Mouse (Mus musculus) T-helper 17 cell (primary cell): ENCODE results near the gene Zrsr2.

ENCODE experiments used
- in situ Hi-C, 2 experiments: fragments of 300-600 bp; cut with MboI, MseI; formaldehyde crosslinking; loops; 1 replicate in 1 of 2; 2 replicates in 1 of 2; pipeline ENCODE4 v1.15.1; 2025; ENCODE audit warnings: high pct_unique_total_duplicates in 2 of 2

Gene Zrsr2

GRCm38 (mm10) chrX:163958467-163958875, at the start of gene Zrsr2:
Gene Zrsr2 (minus strand): TSS chrX:163958661.
- in situ Hi-C loops = no loop called here

GRCm38 (mm10) chrX:164004809-164005208, 46.3 kb upstream of the Zrsr2 start:
- in situ Hi-C loops = no loop called here

- in situ Hi-C loops = no loop called here
Observed at GRCm38 (mm10) chrX:163999848-164000247, 41.4 kb upstream of the Zrsr2 start.

GRCm38 (mm10) chrX:163996754-163997153, 38.3 kb upstream of the Zrsr2 start:
- in situ Hi-C loops = no loop called here

GRCm38 (mm10) chrX:163987718-163988374, 29.4 kb upstream of the Zrsr2 start:
- in situ Hi-C loops = loop anchor here in 1 of 2 experiments (10.0 kb wide), 1 partner anchor 1637 kb away; no protein-coding TSS in a partner anchor

- in situ Hi-C loops = loop anchor here in 1 of 2 experiments (10.0 kb wide), 1 partner anchor 1643 kb away; no protein-coding TSS in a partner anchor
Observed at GRCm38 (mm10) chrX:163982129-163982528, 23.7 kb upstream of the Zrsr2 start.

GRCm38 (mm10) chrX:163981500-163981899, 23.0 kb upstream of the Zrsr2 start:
- in situ Hi-C loops = loop anchor here in 1 of 2 experiments (10.0 kb wide), 1 partner anchor 1643 kb away; no protein-coding TSS in a partner anchor

- in situ Hi-C loops = loop anchor here in 1 of 2 experiments (10.0 kb wide), 1 partner anchor 1644 kb away; no protein-coding TSS in a partner anchor
Observed at GRCm38 (mm10) chrX:163981092-163981491, 22.6 kb upstream of the Zrsr2 start.

- in situ Hi-C loops = no loop called here
Observed at GRCm38 (mm10) chrX:163957803-163958466, 526 bp downstream of the Zrsr2 start.

- in situ Hi-C loops = no loop called here
Observed at GRCm38 (mm10) chrX:163957381-163957780, 1.1 kb downstream of the Zrsr2 start.

- in situ Hi-C loops = no loop called here
Observed at GRCm38 (mm10) chrX:163951618-163952017, 6.8 kb downstream of the Zrsr2 start.

GRCm38 (mm10) chrX:163944381-163944780, 14.1 kb downstream of the Zrsr2 start:
- in situ Hi-C loops = no loop called here

- in situ Hi-C loops = loop anchor here in 1 of 2 experiments (5.0 kb wide), 1 partner anchor 129 kb away; no protein-coding TSS in a partner anchor
Observed at GRCm38 (mm10) chrX:163938587-163938986, 19.9 kb downstream of the Zrsr2 start.

- in situ Hi-C loops = loop anchor here in 1 of 2 experiments (5.0 kb wide), 1 partner anchor 133 kb away; no protein-coding TSS in a partner anchor
Observed at GRCm38 (mm10) chrX:163934731-163935130, 23.7 kb downstream of the Zrsr2 start.

GRCm38 (mm10) chrX:163929550-163929949, 28.9 kb downstream of the Zrsr2 start:
- in situ Hi-C loops = loop anchor here in 1 of 2 experiments (10.0 kb wide), 1 partner anchor 1655 kb away; no protein-coding TSS in a partner anchor

- in situ Hi-C loops = loop anchor here in 1 of 2 experiments (10.0 kb wide), 1 partner anchor 998 kb away; no protein-coding TSS in a partner anchor
Observed at GRCm38 (mm10) chrX:163912791-163913190, 45.7 kb downstream of the Zrsr2 start.

GRCm38 (mm10) chrX:163909381-163909780, 49.1 kb downstream of the Zrsr2 start:
- in situ Hi-C loops = no loop called here

GRCm38 (mm10) chrX:163908337-163909250, 49.9 kb downstream of the Zrsr2 start, which contains the start of gene Ap1s2:
Gene Ap1s2 (plus strand): TSS chrX:163909017.
- in situ Hi-C loops = no loop called here

GRCm38 (mm10) chrX:163908003-163908336, 50.5 kb downstream of the Zrsr2 start:
- in situ Hi-C loops = no loop called here

GRCm38 (mm10) chrX:163906861-163907260, 51.6 kb downstream of the Zrsr2 start:
- in situ Hi-C loops = no loop called here

GRCm38 (mm10) chrX:163899431-163900020, 58.9 kb downstream of the Zrsr2 start:
- in situ Hi-C loops = loop anchor here in 1 of 2 experiments (10.0 kb wide), 1 partner anchor 215 kb away; no protein-coding TSS in a partner anchor
